Mouse (Mus musculus) myocyte (in vitro differentiated cells): ENCODE results near the gene Lbr.

Source experiments
- MAX ChIP-seq: IDR thresholded peaks from one replicate; pipeline ENCODE4 v1.6.1; 2011; ENCODE audit warnings: low read depth, mild to moderate bottlenecking, control low read depth
- MYOD1 ChIP-seq, 3 experiments: IDR thresholded peaks; one replicate each; pipeline ENCODE4 v1.6.1; 2011; ENCODE audit warnings: control low read depth in 2 of 3, low read depth in 2 of 3, mild to moderate bottlenecking in 2 of 3, moderate library complexity in 1 of 3; ENCODE audit not compliant: insufficient read length in 2 of 3, control insufficient read depth in 1 of 3
- POLR2A ChIP-seq: IDR thresholded peaks from one replicate; pipeline ENCODE4 v1.6.1; 2011; ENCODE audit warnings: low read depth, mild to moderate bottlenecking, control low read depth, moderate library complexity; ENCODE audit not compliant: insufficient read length

- TF ChIP-seq MAX (no peak), POLR2A (no peak), MYOD1 (IDR thresholded peaks at IDR 0.05; ENCODE audit: control insufficient read depth in 1 of 3, insufficient read length in 2 of 3, low read depth in 2 of 3) (no peak)
Observed at GRCm38 (mm10) chr1:181799911-181800310, 42.9 kb downstream of the Lbr start.
